Mouse (Mus musculus) testis, adult 2 months (tissue): ENCODE results near the gene Gbx1. TPM values are rescaled to one million over a fixed set of nuclear protein-coding genes. Genes with fewer than 3 reads are reported as not detected.
"Not testable (repeated sequence)": the region's sequence is repeated elsewhere in the genome, so short reads cannot be mapped to it uniquely, and the experiment has no call there.

Experiments used
- H3K27ac ChIP-seq: fragments of 200-500 bp; 2 replicates; pipeline ENCODE4 v1.5.1; 2012; ENCODE audit warnings: low read depth, low read length; ENCODE audit not compliant: control insufficient read depth, insufficient read depth
- H3K27me3 ChIP-seq: fragments of 200-500 bp; 2 replicates; pipeline ENCODE4 v1.6.1; 2012; ENCODE audit warnings: mild to moderate bottlenecking, low read length, moderate library complexity; ENCODE audit not compliant: control insufficient read depth, insufficient read depth
- H3K36me3 ChIP-seq: fragments of 200-500 bp; 2 replicates; pipeline ENCODE4 v1.6.1; 2012; ENCODE audit warnings: mild to moderate bottlenecking, low read length; ENCODE audit not compliant: control insufficient read depth, insufficient read depth
- H3K4me1 ChIP-seq: fragments of 200-500 bp; 2 replicates; pipeline ENCODE4 v1.6.1; 2012; ENCODE audit warnings: low read length; ENCODE audit not compliant: control insufficient read depth, insufficient read depth
- H3K4me3 ChIP-seq: fragments of 200-500 bp; 2 replicates; pipeline ENCODE4 v1.5.1; 2012; ENCODE audit warnings: low read depth, mild to moderate bottlenecking, low read length, moderate library complexity, mixed read lengths; ENCODE audit not compliant: control insufficient read depth
- CTCF ChIP-seq: fragments of 200-500 bp; IDR thresholded peaks from 2 replicates; pipeline ENCODE4 v1.5.1; 2012; ENCODE audit warnings: low read depth, mild to moderate bottlenecking, inconsistent platforms, low read length, moderate library complexity; ENCODE audit not compliant: control insufficient read depth, insufficient read depth, insufficient replicate concordance
- POLR2A ChIP-seq: fragments of 200-500 bp; IDR thresholded peaks from 2 replicates; pipeline ENCODE4 v1.6.1; 2012; ENCODE audit warnings: low read depth, mild to moderate bottlenecking, inconsistent platforms, low read length, moderate library complexity; ENCODE audit not compliant: control insufficient read depth
- polyA plus RNA-seq: library from polyadenylated mRNA; depleted of rRNA; stranded (reverse); fragments of >200 nt; gene quantifications from 2 replicates; pipeline ENCODE4 v1.2.3, GENCODE M21; 2012; rRNA removed

Gene Gbx1
- polyA plus RNA-seq: 0.11 and 0.16 TPM in 2 replicates

DNA sequence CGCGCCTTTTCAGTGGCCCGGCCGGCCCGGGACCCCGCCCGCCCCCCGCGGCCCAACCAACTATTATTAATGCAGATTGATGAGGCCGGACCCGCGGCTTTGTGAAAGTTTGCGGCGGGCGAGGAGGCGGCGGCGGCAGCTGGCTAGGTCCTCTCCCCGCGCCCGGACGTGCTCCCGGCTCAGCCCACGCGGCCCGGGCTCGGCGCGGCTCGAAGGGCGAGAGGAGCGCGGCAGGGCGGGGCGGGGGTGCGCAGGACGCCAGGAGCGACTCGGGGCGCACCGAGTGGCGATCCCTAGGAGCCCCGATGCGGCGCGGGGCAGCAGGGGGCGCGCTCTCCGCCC lies at the start of gene Gbx1:
TSS of gene Gbx1 (minus strand) at position 314 of the 342 bp plus-strand sequence.
- no peaks in the 10 kb centered on the region for H3K36me3 ChIP-seq
- peaks cover 4% of the 10 kb centered on the region for H3K27me3 ChIP-seq
- no peak within 1 kb of the TSS for H3K27ac ChIP-seq
- TF ChIP-seq CTCF (no peak), POLR2A (no peak)
- peak within 1 kb of the TSS; percentile 61 for H3K4me3 ChIP-seq
- H3K4me1 ChIP-seq: peaks cover 16% of the 10 kb centered on the region

DNA sequence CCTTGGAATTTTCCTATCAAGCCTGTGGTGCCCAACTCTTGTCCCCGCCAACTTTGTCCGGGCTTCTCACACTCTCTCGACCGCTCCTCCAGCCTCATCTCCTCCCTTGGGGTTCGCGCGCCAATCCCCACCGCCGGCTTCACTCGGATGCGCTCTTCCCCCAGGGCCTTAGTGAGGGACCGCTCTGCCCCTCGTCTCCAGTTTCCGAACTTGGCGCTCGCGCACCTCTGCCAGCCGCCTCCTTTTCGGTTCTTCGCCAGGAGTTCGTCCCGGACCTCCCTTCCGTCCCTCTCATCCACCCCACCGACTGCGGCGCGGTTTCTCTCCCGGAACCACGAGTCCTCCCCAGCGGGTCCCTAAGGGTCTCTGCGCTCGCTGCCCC lies 49.8 kb upstream of the Gbx1 start:
- Histone ChIP-seq H3K27ac (peak overlapping the region; percentile 84), H3K36me3 (no peaks in the 10 kb centered on the region; the same call in 1 of the 2 replicates), H3K27me3 (no peaks in the 10 kb centered on the region), H3K4me1 (peaks cover 8% of the 10 kb centered on the region), H3K4me3 (peak overlapping the region; percentile 96)
- TF ChIP-seq CTCF (no peak), POLR2A (no peak)

DNA sequence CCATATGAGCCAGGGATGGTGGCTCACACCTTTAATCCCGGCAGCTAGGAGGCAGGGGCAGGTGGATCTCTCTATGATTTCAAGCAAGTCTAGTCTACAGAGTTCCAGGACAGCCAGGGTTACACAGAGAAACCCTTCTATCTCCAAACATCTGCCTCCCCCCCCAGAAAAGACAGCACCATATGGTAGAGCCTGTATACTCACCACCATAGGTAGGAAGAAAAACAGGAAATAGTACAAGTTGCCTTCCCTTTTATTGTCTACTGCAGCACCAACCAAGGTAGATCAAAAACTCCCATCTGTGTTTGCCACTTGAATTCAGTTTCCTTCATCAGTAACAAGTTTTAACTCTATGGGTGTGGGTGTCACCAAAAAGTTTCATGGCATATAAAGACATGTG lies 48.9 kb upstream of the Gbx1 start:
- Histone ChIP-seq H3K36me3 (no peaks in the 10 kb centered on the region; the same call in 1 of the 2 replicates), H3K27me3 (no peaks in the 10 kb centered on the region), H3K4me1 (peaks cover 8% of the 10 kb centered on the region), H3K4me3 (peak overlapping the region; percentile 96), H3K27ac (no peak overlapping the region)
- no peak for TF ChIP-seq POLR2A
- no peak for TF ChIP-seq CTCF

DNA sequence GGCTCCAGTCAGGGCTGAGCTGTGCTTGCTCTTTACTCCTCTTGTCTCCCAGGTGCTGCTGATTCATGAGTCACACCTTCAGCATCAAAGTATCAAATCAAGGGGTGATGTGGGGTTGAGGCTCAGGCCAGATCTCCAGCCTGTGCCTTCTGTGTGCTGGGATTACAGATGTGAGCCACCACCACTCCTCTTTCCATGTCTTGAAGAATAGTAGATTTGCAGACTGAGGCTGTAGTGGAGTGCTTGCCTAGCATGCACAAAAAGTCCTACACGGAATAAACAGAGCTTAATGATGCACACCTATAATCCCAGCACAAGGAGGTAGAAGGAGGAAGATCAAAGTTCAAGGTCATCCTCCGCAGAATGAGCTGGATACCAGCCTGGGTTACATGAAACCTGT lies 29.7 kb upstream of the Gbx1 start, which contains the start of gene 4931409K22Rik:
TSS of gene 4931409K22Rik (minus strand) at position 101 of the 400 bp plus-strand sequence.
- Histone ChIP-seq H3K27me3 (no peaks in the 10 kb centered on the region), H3K27ac (no peak within 1 kb of the TSS), H3K4me3 (peak within 1 kb of the TSS; percentile 35), H3K4me1 (peaks cover 6% of the 10 kb centered on the region), H3K36me3 (no peaks in the 10 kb centered on the region)
- TF ChIP-seq POLR2A (no peak), CTCF (no peak)

DNA sequence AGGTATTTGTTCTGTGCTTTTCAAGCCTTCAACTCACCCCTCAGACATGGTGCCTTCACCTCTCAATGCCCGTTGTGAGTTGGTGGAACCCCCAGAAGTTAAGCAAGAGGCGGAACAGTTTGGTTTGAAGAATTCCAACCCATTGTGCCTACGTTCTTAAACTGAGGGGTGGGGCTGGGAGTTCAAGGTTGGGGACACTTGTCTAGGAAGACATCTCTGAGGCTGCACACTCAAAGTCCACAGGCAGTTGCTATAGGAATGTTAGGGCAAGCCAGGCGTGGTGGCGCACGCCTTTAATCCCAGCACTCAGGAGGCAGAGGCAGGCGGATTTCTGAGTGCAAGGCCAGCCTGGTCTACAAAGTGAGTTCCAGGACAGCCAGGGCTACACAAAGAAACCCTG lies 28.3 kb upstream of the Gbx1 start:
- H3K4me1 ChIP-seq, H3K36me3 ChIP-seq, H3K27me3 ChIP-seq: not testable (repeated sequence)
- H3K27ac ChIP-seq: peak overlapping the region; percentile 25; the same call in 1 of the 2 replicates
- peak overlapping the region; percentile 83 for H3K4me3 ChIP-seq

DNA sequence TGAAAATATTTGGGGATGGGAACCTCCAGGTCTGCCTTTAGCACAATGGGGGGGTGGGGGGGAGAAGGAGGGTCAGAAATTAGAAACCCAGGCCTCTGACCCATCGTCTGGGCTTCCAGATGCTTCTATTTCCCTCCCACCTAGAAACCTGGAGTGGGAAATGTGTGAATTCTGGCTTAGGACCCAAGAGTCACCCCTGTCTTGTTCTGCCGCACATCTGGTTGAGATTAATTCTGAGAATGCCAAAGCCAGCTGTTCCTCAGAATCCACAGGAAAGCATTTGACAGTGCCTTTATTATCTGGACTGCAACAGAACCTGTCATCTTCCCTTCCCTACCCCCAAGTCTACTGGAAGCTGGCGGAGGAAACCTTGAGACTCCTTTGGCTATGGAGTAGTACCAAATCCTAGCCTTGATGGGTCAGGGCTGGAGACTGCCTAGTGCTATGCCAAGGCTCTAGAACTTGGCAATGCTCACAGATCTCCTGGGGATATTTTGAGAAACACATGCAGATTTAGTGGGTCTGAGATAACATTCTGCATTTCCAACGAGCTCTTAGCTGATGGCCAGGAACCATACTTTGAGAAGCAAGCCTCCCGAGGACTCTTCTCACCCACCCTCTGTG lies 26.7 kb upstream of the Gbx1 start:
- peak overlapping the region; percentile 83 for H3K4me3 ChIP-seq
- no peaks in the 10 kb centered on the region for H3K27me3 ChIP-seq
- peaks cover 6% of the 10 kb centered on the region for H3K4me1 ChIP-seq
- TF ChIP-seq CTCF: no peak
- TF ChIP-seq POLR2A: no peak
- H3K36me3 ChIP-seq: no peaks in the 10 kb centered on the region
- no peak overlapping the region for H3K27ac ChIP-seq

DNA sequence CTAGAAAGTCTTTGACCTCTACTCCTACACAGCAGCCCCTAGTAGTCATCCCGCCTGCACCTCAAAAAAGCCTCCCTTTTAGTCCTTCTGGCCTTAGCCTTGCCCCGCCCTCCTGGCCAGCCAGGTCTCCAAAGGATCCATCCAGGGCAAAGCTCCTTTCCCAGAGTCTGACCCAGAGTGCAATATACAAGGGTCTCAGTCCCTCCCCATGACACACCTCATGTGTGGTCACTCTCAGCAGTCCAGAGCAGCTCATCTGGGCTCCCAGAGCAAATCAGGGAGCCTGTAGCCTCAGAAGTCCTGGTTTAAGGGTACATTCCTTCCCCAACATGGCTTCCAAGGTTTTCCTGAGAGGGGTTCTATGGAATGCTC lies 24.3 kb upstream of the Gbx1 start:
- H3K27ac ChIP-seq: no peak overlapping the region
- no peaks in the 10 kb centered on the region for H3K36me3 ChIP-seq
- H3K4me3 ChIP-seq: no peak overlapping the region
- TF ChIP-seq CTCF: no peak
- H3K4me1 ChIP-seq: peaks cover 6% of the 10 kb centered on the region
- no peaks in the 10 kb centered on the region for H3K27me3 ChIP-seq
